In the genomic region with DNA sequence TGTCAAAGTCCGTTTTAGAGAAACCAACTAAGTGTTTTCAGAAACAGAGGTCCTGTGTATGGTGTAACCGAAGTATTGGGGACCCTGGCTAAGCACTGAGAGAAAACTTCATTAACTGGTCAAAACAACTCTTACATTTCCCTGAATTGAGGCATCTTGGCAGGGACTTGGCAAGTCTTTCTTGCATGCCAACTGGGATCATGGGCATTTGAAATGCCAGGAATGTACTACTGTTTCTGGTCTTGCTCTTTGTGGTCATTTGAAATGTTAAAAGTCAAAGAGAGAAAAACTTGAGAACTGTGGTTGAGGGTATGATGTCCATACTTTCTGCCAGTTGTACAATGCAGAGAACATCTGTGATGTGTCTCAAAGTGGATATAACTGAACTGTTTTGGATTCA, we compare ENCODE assay signal across 17 mouse cellular contexts.
"Had no signal": no experiment of that assay in that cellular context is flagged by ENCODE, and none has a peak within 500 bp of the region (broad histone marks: within the 10 kb centered on the region; RNA-seq: fewer than 3 reads in every experiment).

No protein-coding gene starts in this region.

- DNase-seq: lung, adult 2 months; lung, postnatal 14 days; lung, postnatal 36 days; right cerebral cortex, postnatal 14 days; thymus, adult 2 months; thymus, postnatal 25 days; thymus, postnatal 4 days had no signal

- H3K27me3 ChIP-seq: lung, embryonic 15.5 days; megakaryocyte, embryonic 14.5 days; midbrain, embryonic 13.5 days; midbrain, embryonic 15.5 days; neural tube, embryonic 12.5 days; stomach, embryonic 15.5 days had no signal

- H3K4me2 ChIP-seq: lung, embryonic 15.5 days; midbrain, embryonic 11.5 days; midbrain, embryonic 13.5 days; midbrain, embryonic 15.5 days; neural tube, embryonic 12.5 days; stomach, embryonic 15.5 days had no signal

- H3K9me3 ChIP-seq: lung, embryonic 15.5 days; megakaryocyte, embryonic 14.5 days; midbrain, embryonic 13.5 days; midbrain, embryonic 15.5 days; neural tube, embryonic 12.5 days; stomach, embryonic 15.5 days had no signal

- H3K36me3 ChIP-seq: lung, embryonic 15.5 days; midbrain, embryonic 13.5 days; midbrain, embryonic 15.5 days; neural tube, embryonic 12.5 days; stomach, embryonic 15.5 days had no signal

- H3K9ac ChIP-seq: lung, embryonic 15.5 days; midbrain, embryonic 13.5 days; midbrain, embryonic 15.5 days; neural tube, embryonic 12.5 days; stomach, embryonic 15.5 days had no signal

- ATAC-seq: lung, postnatal 0 days; midbrain, embryonic 13.5 days; midbrain, embryonic 15.5 days had no signal

- H3K4me3 ChIP-seq: lung, embryonic 15.5 days; megakaryocyte, embryonic 14.5 days; midbrain, embryonic 13.5 days; midbrain, embryonic 15.5 days; neural tube, embryonic 12.5 days; stomach, embryonic 15.5 days had no signal

- H3K4me1 ChIP-seq: lung, embryonic 15.5 days; megakaryocyte, embryonic 14.5 days; midbrain, embryonic 13.5 days; midbrain, embryonic 15.5 days; neural tube, embryonic 12.5 days; stomach, embryonic 15.5 days had no signal

- H3K27ac ChIP-seq: lung, embryonic 15.5 days; macrophage; midbrain, embryonic 13.5 days; midbrain, embryonic 15.5 days; neural tube, embryonic 12.5 days; stomach, embryonic 15.5 days; stomach, postnatal 0 days had no signal
